Mouse (Mus musculus) adrenal gland, postnatal 25 days (tissue): ENCODE data around the gene Ier2. TPM values are rescaled to one million over a fixed set of nuclear protein-coding genes. Genes with fewer than 3 reads are reported as not detected.
"Not testable (repeated sequence)": the region's sequence is repeated elsewhere in the genome, so short reads cannot be mapped to it uniquely, and the experiment has no call there.

Experiments used
- DNase-seq: peaks from one replicate; pipeline ENCODE4 v3.0.0; 2021; ENCODE audit warnings: mixed read lengths
- total RNA-seq: library from RNA; stranded (reverse); gene quantifications from 2 replicates; pipeline ENCODE4 v1.2.3, GENCODE M21; 2021

The Ier2 gene
- total RNA-seq, 1 experiment from 2014 or later: 22.3 TPM

GRCm38 (mm10) chr8:84698288-84698687, 35.6 kb upstream of the Ier2 start:
- DNase-seq: no peak

DNA sequence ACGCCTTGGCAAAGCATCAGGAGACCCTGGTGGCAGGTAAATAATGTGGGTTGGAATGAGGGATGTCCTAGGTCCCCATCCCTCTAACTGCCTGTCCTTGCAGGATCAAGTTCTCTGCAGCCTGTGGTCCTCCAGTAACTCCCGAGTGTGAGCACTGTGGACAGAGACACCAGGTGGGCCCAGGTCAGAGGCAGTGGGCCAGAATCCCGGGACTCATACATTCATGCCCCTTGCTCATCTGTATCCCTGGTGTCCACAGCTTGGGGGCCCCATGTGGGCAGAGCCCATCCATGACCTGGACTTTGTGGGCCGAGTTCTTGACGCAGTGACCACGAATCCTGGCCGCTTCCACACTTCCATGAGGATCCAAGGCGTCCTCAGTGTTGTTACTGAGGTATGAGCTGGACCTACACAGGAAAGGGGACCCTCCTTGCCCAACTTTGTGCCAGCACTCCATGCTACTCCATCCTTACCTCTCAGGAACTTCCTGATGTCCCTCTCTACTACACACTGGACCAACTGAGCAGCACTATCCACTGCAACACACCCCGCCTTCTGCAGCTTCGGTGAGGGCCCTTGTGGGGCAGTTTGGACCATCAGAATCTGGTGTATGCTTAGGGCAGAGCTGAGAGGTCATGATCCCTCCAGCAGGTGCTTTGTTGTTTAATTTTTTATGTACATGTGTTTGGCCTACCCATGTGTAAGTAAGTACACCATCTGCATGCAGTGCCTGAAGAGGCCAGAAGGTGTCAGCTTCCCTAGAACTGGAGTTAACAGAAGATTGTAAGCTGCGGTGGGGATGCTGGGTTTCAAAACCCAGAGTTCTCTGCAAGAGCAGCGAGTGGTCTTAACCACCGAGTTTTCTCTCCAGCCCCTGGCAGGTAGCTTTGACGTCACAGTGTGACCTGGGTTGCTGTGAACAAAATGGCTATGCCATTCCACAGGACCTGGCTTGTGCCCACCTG, 34.8 kb upstream of the Ier2 start:
- no peak for DNase-seq

- DNase-seq: no peak
These were observed 32.5 kb upstream of the Ier2 start for GRCm38 (mm10) chr8:84695140-84695539.

DNA sequence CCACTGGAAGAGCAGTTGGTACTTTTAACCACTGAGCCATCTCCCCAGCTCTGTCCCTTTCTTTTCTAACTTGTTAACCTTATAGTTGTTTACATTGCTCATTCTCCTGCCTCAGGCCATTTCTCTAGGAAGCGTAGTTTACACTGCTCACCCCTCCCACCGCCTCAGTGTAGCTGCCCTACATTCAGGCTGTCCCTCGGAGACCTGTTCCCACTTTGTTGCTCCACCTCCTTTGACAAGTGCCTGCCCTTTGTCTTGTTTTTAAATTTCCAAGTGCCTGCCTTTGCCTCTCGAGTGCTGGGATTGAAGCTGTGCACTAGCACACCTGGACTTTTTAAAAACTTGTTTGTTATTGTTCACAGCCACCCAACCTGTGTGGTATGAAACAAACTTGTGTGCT, 30.7 kb upstream of the Ier2 start:
- DNase-seq: no peak

- peak; percentile 82 for DNase-seq
These were observed 26.7 kb upstream of the Ier2 start for GRCm38 (mm10) chr8:84689091-84689915.

DNA sequence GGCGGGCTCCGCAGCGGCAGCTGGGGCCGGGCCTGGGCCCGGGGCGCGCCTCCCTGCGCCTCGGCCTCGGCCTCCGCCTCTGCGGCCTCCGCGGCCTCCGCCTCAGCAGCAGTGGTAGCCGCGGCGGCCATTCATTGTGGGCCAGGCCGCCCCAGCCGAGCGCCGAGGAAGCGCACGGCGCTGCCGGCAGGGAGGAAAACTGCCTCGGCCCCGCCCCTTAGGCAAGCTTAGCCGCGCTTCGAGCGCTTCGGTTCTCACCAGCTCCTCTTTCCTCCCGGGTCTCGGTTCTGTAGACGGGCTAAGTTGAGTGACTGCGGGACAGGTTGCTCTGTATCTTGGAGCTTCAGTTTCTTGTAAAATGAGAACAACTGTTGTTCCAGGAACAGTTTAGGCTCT, 25.1 kb upstream of the Ier2 start, which contains the start of gene Nacc1:
Gene Nacc1, minus strand, starts transcription at position 158 of the 396 bp plus-strand sequence.
- peak; percentile 90 for DNase-seq

DNA sequence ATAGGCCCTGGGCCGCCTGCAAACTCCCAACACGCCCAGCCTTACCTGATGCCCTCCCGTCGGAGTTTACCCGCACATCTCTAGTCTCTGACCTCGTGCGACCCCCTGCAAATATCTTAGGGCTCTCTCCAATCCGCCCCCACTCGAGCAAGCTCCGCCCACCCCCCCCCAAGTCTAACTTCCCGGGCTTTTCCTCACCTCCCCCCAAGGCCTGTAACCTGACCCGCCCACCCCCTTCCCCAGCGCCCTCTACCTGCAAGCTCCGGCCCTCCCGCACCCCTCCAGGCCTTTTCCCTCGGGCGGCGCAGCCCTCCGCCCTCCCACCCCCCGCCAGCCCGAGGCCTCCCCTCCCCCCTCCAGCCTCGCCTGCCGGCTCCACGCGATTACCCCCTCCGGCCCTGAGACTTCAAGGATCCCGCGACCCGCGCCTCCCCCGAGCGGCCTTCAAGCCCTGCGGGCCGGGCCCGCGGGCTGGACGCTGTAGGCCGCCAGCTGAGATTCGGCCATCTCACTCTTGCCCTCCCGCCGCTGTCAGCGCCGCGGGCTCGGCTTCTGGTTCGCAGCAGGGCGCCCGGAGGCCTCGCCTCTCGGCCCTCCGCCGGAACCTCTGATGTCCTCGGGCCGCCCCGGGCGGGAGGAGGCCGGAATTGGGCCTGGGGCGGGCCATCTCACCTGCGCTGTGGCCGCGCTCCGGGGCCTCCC, 24.5 kb upstream of the Ier2 start:
- no peak for DNase-seq

GRCm38 (mm10) chr8:84686191-84687002, 23.7 kb upstream of the Ier2 start, which contains the start of gene Trmt1:
TSS of gene Trmt1 (plus strand) at chr8:84686307.
- DNase-seq: no peak

GRCm38 (mm10) chr8:84684537-84684936, 21.9 kb upstream of the Ier2 start:
- no peak for DNase-seq

DNA sequence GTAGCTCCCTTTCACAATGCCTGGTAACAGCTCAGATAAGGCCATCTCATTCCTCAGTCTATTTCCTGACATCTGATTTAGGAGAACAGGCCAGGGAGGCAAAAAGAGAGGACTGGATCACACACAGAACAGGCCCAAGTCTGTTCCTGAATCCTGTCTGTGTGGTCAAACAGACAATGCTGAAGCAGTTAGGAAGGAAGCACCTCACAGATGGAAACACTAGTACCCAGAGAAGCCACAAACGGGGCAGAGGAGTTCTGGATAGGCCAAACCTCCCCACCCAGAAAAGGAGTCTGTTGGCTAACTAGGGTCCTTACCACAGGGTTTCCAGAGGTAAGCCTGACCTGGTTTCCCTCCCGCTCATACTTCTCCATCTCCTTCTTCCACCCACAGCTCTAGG, 19.6 kb upstream of the Ier2 start:
- DNase-seq: no peak

DNA sequence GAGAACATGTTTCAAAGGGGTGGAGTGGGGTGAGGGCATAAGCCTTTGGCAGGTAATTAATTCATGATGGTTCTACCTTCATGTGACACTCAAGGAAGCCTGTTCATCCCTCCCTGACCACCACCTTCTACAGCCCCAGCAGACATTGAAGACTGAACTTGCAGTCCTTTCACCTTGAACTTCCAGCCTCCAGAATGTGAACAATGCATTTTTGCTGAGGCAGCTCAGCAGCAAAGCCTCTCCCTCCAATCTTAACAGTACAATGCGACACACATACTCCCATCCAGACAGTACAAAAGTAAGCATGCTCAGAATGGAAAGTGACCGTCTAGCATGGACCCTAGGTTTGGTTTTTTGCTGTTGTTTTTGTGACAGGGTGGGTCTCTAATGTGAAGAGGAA, 18.8 kb upstream of the Ier2 start:
- DNase-seq: no peak

GRCm38 (mm10) chr8:84677305-84677704, 14.7 kb upstream of the Ier2 start:
- DNase-seq: no peak

DNA sequence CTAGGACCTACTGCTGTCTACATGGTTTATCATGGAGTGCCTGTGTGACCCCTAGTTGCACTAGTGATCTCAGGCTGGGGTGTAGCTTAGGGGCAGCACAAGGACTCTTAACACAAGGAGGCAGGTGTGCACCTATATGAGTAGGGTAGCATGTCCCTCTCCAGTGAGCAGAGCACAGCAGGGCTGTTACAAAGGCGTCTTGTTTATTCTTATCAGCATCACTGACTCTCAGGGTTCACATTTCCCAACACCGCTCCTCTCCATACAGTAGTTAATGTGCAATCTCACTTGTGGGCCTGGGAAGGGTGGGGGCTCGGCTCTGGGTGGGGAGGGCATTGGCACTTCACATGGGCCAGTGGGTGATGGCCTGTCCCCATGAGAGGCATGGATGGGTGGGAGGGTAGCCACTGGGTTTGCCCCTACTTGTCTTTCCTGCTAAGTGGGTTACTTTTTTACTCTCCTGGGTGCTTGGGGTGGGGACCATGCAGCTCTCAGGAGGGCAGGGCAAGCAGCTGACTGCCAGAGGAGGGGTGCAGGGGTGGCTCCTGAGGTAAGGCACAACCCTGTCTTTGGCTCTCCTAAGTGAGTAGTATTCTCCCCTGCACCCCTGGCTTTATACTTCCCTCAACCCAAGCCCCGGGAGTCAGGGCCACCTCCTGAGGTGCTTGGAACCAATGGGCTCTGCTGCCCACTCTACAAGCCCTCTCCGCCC, 7.8 kb upstream of the Ier2 start:
- not testable (repeated sequence) for DNase-seq

DNA sequence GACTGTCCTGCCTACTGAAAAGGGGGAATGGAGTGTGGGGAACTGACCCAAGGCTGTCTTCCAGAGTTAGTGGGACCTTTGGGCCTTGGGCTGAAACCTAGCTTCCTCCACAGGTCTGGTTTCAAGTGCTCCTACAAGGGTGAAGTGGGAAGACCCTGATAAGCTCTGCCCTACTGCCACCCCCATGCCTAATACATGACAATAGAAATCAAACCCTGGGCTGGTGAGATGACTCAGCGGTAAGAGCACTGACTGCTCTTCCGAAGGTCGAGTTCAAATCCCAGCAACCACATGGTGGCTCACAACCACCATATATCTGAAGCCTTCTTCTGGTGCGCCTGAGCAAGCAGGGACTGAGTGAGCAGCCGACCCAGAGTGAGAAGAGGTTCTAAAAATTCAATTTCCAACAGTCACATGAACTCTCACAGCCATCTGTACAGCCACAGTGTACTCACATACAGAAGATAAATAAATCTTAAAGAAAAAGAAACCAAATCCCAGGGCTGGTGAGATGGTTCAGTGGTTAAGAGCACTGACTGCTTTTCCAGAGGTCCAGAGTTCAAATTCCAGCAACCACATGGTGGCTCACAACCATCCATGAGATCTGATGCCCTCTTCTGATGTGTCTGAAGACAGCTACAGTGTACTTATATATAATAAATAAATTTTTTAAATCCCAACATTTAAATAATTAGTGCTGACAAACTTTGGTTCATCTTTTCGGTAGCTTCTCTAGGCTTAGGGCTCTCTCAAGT, 6.3 kb upstream of the Ier2 start:
- no peak for DNase-seq

GRCm38 (mm10) chr8:84668081-84668480, 5.4 kb upstream of the Ier2 start:
- no peak for DNase-seq

DNA sequence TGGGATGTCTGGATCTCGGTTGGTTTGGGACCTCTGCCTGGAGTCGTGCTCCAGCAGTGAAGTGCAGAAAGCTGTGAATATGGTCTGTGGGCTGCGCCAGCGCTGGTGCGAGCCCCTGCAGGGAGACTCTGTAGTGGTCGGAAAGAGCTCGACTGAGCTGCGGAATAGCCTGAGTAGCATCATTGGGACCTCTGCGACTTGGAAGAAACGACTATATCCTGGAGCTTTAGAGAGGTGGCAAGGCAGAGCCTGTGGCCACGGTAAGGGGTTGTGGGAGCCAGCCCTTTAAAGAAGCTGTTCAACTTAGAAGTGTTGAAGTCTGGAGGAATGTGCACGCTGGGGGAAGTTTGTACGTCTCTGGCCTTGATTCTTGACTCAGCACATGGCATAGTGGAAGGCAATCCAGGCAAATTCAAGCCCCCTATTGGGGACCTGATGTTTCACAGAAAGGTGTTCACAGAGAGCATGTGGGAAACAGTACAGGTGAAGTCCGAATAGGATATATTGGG, 2.8 kb upstream of the Ier2 start:
- DNase-seq: peak; percentile 21

- DNase-seq: peak; percentile 77
These were observed 2.1 kb upstream of the Ier2 start for GRCm38 (mm10) chr8:84664566-84665384.

DNA sequence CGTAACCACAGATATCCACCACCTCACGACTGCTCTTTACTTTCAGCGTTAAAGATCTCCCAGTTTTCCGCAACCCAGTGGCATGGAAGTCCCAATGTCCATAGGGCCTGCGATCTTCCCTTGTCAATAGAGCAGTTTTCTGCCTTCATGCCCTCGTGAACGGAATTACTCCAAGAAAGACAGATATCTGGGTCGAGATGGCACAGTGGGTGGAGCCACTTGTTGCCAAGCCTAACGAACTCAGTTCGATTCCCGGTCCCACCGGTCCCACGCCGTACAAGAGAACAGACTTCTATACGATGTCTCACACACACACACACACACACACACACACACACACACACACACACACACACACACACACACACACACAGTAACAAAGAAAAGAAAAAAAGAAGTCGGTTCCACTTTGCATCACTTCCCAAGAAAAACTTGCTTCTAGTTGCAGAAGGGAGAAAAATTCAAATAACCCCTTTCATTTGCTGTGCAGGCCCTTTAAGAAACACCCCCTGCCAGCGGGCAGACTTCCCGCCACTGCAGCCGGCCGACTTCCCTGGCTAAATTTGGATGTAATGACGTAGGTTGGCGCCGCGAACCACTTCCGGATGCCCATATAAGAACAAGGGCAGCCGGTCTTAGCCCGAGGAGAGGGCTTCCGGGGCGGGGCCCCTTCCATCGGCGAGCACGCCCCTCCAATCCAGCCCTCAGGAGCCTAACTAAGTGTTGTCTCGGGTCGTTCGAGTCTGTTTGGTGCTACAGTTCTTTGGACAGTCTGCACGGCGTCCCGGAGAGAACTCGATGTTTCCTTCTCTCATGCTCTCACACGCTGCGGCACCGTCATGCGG, 1.1 kb upstream of the Ier2 start:
- DNase-seq: peak; percentile 94
